Mouse (Mus musculus) erythroid progenitor cell, adult 5-6 weeks (primary cell): ENCODE measurements around the gene Tmem41b. TPM values are rescaled to one million over a fixed set of nuclear protein-coding genes. Genes with fewer than 3 reads are reported as not detected.
"Not testable (repeated sequence)": the region's sequence is repeated elsewhere in the genome, so short reads cannot be mapped to it uniquely, and the experiment has no call there.

Experiments used
- ATAC-seq: replicated peaks from 2 replicates; pipeline ENCODE4 v1.8.0; 2016; ENCODE audit warnings: moderate number of reproducible peaks, mild to moderate bottlenecking, moderate TSS enrichment, inconsistent platforms; ENCODE audit not compliant: poor library complexity, low FRiP score, severe bottlenecking
- total RNA-seq, 2 experiments: library from RNA; stranded (forward) in 1 of 2; stranded (reverse) in 1 of 2; fragments of 150-400 nt in 1 of 2; fragments of 186-747, 209-891 nt in 1 of 2; gene quantifications; 2 replicates each; pipeline versions ENCODE4 v1.2.3 to v1.2.4; 2015 to 2017; ENCODE audit warnings: low replicate concordance in 2 of 2

Gene Tmem41b
- total RNA-seq, 2 experiments from 2014 or later = 49.9 to 76.3 TPM

- peak; percentile 45 for ATAC-seq
Observed at GRCm38 (mm10) chr7:109985661-109986132, 1.0 kb downstream of the Tmem41b start.

- not testable (repeated sequence) for ATAC-seq
Observed at GRCm38 (mm10) chr7:109984608-109985007, 2.1 kb downstream of the Tmem41b start.

GRCm38 (mm10) chr7:109977131-109977530, 9.6 kb downstream of the Tmem41b start:
- not testable (repeated sequence) for ATAC-seq

- no peak for ATAC-seq
Observed at GRCm38 (mm10) chr7:109975966-109976715, 10.6 kb downstream of the Tmem41b start.

GRCm38 (mm10) chr7:109969542-109969941, 17.2 kb downstream of the Tmem41b start:
- no peak for ATAC-seq

GRCm38 (mm10) chr7:109968924-109969450, 17.7 kb downstream of the Tmem41b start:
- no peak for ATAC-seq

- no peak for ATAC-seq
Observed at GRCm38 (mm10) chr7:109967805-109968579, 18.7 kb downstream of the Tmem41b start.

GRCm38 (mm10) chr7:109965658-109966057, 21.1 kb downstream of the Tmem41b start:
- no peak for ATAC-seq

- ATAC-seq = no peak
Observed at GRCm38 (mm10) chr7:109963707-109964106, 23.0 kb downstream of the Tmem41b start.

- ATAC-seq = no peak
Observed at GRCm38 (mm10) chr7:109962596-109962995, 24.1 kb downstream of the Tmem41b start.

GRCm38 (mm10) chr7:109961570-109961969, 25.2 kb downstream of the Tmem41b start:
- ATAC-seq = no peak

- ATAC-seq = no peak
Observed at GRCm38 (mm10) chr7:109960613-109961154, 26.0 kb downstream of the Tmem41b start.

- ATAC-seq = peak; percentile 68
Observed at GRCm38 (mm10) chr7:109959716-109960612, 26.8 kb downstream of the Tmem41b start, which contains the start of gene Dennd5a. Gene Dennd5a, minus strand, starts transcription at chr7:109960470.

- ATAC-seq = peak; percentile 32; the same call in 1 of the 2 replicates
Observed at GRCm38 (mm10) chr7:109958843-109959715, 27.6 kb downstream of the Tmem41b start.

- no peak for ATAC-seq
Observed at GRCm38 (mm10) chr7:109957996-109958789, 28.5 kb downstream of the Tmem41b start.

- no peak for ATAC-seq
Observed at GRCm38 (mm10) chr7:109954622-109955401, 31.9 kb downstream of the Tmem41b start.

GRCm38 (mm10) chr7:109951297-109951696, 35.4 kb downstream of the Tmem41b start:
- ATAC-seq = no peak
